ENCODE assay signal across 32 mouse cellular contexts in the genomic region with DNA sequence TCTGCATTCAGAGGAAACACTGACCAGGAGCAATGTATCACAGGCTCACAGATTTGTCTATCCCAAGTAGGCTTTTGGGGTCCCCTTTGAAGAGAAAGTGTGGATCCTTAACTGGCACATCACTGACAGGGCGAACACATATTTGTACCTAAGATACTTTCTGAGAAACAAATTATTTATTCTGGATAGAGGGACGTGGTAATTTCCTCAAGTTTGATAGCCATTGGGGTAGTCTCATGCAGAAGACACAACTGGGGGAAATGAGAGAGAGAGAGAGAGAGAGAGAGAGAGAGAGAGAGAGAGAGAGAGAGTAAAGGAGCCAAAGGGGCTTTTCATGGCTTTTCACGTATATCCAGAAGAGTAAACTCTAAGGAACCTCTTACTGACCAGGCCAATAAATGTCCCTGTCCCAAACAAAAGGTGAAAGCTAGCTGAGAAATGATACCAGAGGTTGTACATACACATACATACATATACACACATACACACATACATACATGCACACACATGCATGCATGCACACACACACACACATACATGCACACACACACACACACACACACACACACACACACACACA.
"Had no signal": no experiment of that assay in that cellular context is flagged by ENCODE, and none has a peak within 500 bp of the region (broad histone marks: within the 10 kb centered on the region; RNA-seq: fewer than 3 reads in every experiment).

No protein-coding gene starts in this region.

- H3K9ac ChIP-seq: limb, embryonic 12.5 days; limb, embryonic 13.5 days; limb, embryonic 15.5 days; liver, embryonic 12.5 days; liver, embryonic 13.5 days; liver, embryonic 14.5 days; liver, embryonic 15.5 days; liver, postnatal 0 days; lung, embryonic 14.5 days; lung, embryonic 15.5 days; midbrain, embryonic 12.5 days; midbrain, embryonic 13.5 days; midbrain, embryonic 15.5 days; neural tube, embryonic 12.5 days; neural tube, embryonic 13.5 days had no signal

- ATAC-seq: liver, embryonic 12.5 days; liver, postnatal 0 days; lung, postnatal 0 days; midbrain, embryonic 13.5 days; midbrain, embryonic 15.5 days; midbrain, embryonic 16.5 days had no signal

- H3K4me2 ChIP-seq: limb, embryonic 12.5 days; limb, embryonic 13.5 days; limb, embryonic 15.5 days; liver, embryonic 11.5 days; liver, embryonic 12.5 days; liver, embryonic 13.5 days; liver, embryonic 15.5 days; lung, embryonic 14.5 days; lung, embryonic 15.5 days; midbrain, embryonic 11.5 days; midbrain, embryonic 12.5 days; midbrain, embryonic 13.5 days; midbrain, embryonic 15.5 days; neural tube, embryonic 12.5 days; neural tube, embryonic 13.5 days had no signal

- H3K4me1 ChIP-seq: limb, embryonic 12.5 days; limb, embryonic 15.5 days; liver, embryonic 15.5 days; midbrain, embryonic 10.5 days; midbrain, embryonic 12.5 days; midbrain, embryonic 13.5 days; midbrain, embryonic 15.5 days; neural tube, embryonic 12.5 days had no signal

- H3K9me3 ChIP-seq: limb, embryonic 10.5 days; limb, embryonic 12.5 days; limb, embryonic 13.5 days; limb, embryonic 15.5 days; liver, embryonic 12.5 days; liver, embryonic 13.5 days; liver, embryonic 15.5 days; lung, embryonic 15.5 days; midbrain, embryonic 10.5 days; midbrain, embryonic 12.5 days; midbrain, embryonic 13.5 days; midbrain, embryonic 15.5 days; neural tube, embryonic 12.5 days; neural tube, embryonic 13.5 days had no signal

- H3K4me3 ChIP-seq: limb, embryonic 10.5 days; limb, embryonic 12.5 days; limb, embryonic 13.5 days; limb, embryonic 15.5 days; liver, embryonic 12.5 days; liver, embryonic 13.5 days; liver, embryonic 15.5 days; lung, embryonic 15.5 days; megakaryocyte, embryonic 14.5 days; midbrain, embryonic 10.5 days; midbrain, embryonic 12.5 days; midbrain, embryonic 13.5 days; midbrain, embryonic 15.5 days; myocyte; neural tube, embryonic 12.5 days; neural tube, embryonic 13.5 days had no signal

- H3K36me3 ChIP-seq: limb, embryonic 10.5 days; limb, embryonic 12.5 days; limb, embryonic 13.5 days; limb, embryonic 15.5 days; liver, embryonic 12.5 days; liver, embryonic 13.5 days; liver, embryonic 15.5 days; lung, embryonic 15.5 days; midbrain, embryonic 10.5 days; midbrain, embryonic 12.5 days; midbrain, embryonic 13.5 days; midbrain, embryonic 15.5 days; neural tube, embryonic 12.5 days; neural tube, embryonic 13.5 days had no signal

- DNase-seq: left cerebral cortex, postnatal 4 days; liver; liver, embryonic 13.5 days; liver, postnatal 0 days; lung, adult 2 months; lung, embryonic 14.5 days; lung, postnatal 10 days; lung, postnatal 14 days; lung, postnatal 36 days; lung, postnatal 4 days; midbrain, embryonic 14.5 days had no signal

- H3K27me3 ChIP-seq: limb, embryonic 12.5 days; limb, embryonic 13.5 days; limb, embryonic 15.5 days; liver, embryonic 12.5 days; liver, embryonic 13.5 days; liver, embryonic 15.5 days; lung, embryonic 15.5 days; midbrain, embryonic 13.5 days; midbrain, embryonic 15.5 days; neural tube, embryonic 12.5 days; neural tube, embryonic 13.5 days had no signal

- H3K27ac ChIP-seq: limb, embryonic 10.5 days; limb, embryonic 12.5 days; limb, embryonic 13.5 days; limb, embryonic 15.5 days; liver, embryonic 12.5 days; liver, embryonic 13.5 days; liver, embryonic 14.5 days; liver, embryonic 15.5 days; lung, embryonic 15.5 days; macrophage; midbrain, embryonic 10.5 days; midbrain, embryonic 12.5 days; midbrain, embryonic 13.5 days; midbrain, embryonic 15.5 days; neural tube, embryonic 12.5 days; neural tube, embryonic 13.5 days had no signal
